Mouse (Mus musculus) mammary gland, adult 2 months (tissue): ENCODE results near the gene Psmd7. TPM values are rescaled to one million over a fixed set of nuclear protein-coding genes. Genes with fewer than 3 reads are reported as not detected.

Source experiments
- polyA plus RNA-seq: library from polyadenylated mRNA; depleted of rRNA; stranded (reverse); fragments of >200 nt; gene quantifications from 2 replicates; pipeline ENCODE4 v1.2.3, GENCODE M21; 2012; ENCODE audit warnings: low replicate concordance; rRNA removed

The Psmd7 gene
- polyA plus RNA-seq, result 38.7 and 60.4 TPM in 2 replicates

DNA sequence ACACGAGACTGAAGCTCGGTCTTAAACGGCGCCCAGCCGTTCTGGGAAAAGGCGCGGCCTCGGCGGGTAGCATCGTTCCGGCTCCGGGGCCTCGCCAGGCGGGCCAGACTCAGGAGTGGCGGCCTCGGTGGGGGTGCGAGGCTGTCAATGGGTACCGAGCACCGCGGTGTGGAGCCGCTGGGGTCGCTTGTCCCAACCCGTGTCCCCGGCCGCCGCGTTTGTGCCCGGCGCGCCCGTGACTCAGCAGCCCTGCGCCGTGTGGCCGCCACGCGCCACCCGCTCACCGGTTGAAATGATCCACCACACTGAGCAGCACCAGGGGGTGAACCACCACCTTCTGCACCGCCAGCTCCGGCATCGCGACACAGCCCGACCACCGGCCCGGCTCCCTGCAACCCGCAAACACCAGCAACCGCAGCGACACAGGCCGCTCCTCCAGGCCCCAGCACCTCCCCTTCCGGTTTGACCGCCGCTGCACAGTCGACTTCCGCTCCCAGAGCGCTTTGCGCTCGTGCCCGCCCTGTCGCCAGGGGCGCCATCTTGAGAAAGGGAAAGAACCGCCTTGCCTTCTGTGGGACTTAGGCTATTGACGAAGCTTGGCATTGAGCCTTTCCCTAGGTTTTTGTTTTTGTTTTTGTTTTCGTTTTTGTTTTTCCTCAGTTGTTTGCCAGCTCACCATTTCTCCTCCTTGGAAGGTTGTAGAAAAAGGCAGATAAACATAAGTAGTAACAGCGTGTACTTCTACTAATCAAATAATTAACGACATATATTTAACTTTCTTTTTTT lies at the start of gene Psmd7:
Psmd7 (minus strand) TSS at position 470 of the 786 bp plus-strand sequence.

Other genes starting within 250 kb of the Psmd7 start
- 3.2 and 7.9 TPM in 2 replicates for gene Nqo1, start 185.3 kb downstream of the Psmd7 start, polyA plus RNA-seq
- 20.6 and 22.1 TPM in 2 replicates for gene Nob1, start 163.4 kb downstream of the Psmd7 start, polyA plus RNA-seq
- gene Wwp2, start 152.1 kb downstream of the Psmd7 start, polyA plus RNA-seq, result 34.2 and 34.6 TPM in 2 replicates